Mouse (Mus musculus) v-Abl transformed pro-B cells (cell line): ENCODE data around the gene Trim40.

Experiments used
- in situ Hi-C, 2 experiments: fragments of 400-800 bp; cut with MboI; formaldehyde crosslinking; loops; one replicate each; pipeline ENCODE4 v1.15.1; 2025; ENCODE audit not compliant: unreplicated experiment in 2 of 2

Trim40 gene

GRCm38 (mm10) chr17:36849992-36850391, 39.9 kb downstream of the Trim40 start:
- in situ Hi-C loops = no loop called here

GRCm38 (mm10) chr17:36848911-36849310, 41.0 kb downstream of the Trim40 start:
- in situ Hi-C loops = no loop called here

- in situ Hi-C loops = no loop called here
Measured at GRCm38 (mm10) chr17:36844725-36845124, 45.2 kb downstream of the Trim40 start.

GRCm38 (mm10) chr17:36844286-36844719, 45.6 kb downstream of the Trim40 start:
- in situ Hi-C loops = no loop called here

GRCm38 (mm10) chr17:36843696-36844095, 46.2 kb downstream of the Trim40 start:
- in situ Hi-C loops = no loop called here

- in situ Hi-C loops = no loop called here
Measured at GRCm38 (mm10) chr17:36840961-36841445, 48.9 kb downstream of the Trim40 start.

- in situ Hi-C loops = no loop called here
Measured at GRCm38 (mm10) chr17:36839931-36840330, 50.0 kb downstream of the Trim40 start.

- in situ Hi-C loops = no loop called here
Measured at GRCm38 (mm10) chr17:36839001-36839400, 50.9 kb downstream of the Trim40 start.

GRCm38 (mm10) chr17:36836874-36837647, 52.9 kb downstream of the Trim40 start, which contains the start of gene Trim26:
Trim26 (plus strand) TSS chr17:36837134.
- in situ Hi-C loops = no loop called here

- in situ Hi-C loops = no loop called here
Measured at GRCm38 (mm10) chr17:36836427-36836812, 53.5 kb downstream of the Trim40 start.

- in situ Hi-C loops = no loop called here
Measured at GRCm38 (mm10) chr17:36835591-36836426, 54.1 kb downstream of the Trim40 start.

- in situ Hi-C loops = no loop called here
Measured at GRCm38 (mm10) chr17:36832694-36833093, 57.2 kb downstream of the Trim40 start.
